Mouse (Mus musculus): ENCODE data around the gene Tmed1.
"Not testable (repeated sequence)": the region's sequence is repeated elsewhere in the genome, so short reads cannot be mapped to it uniquely, and the experiment has no call there.

Tmed1 gene

DNA sequence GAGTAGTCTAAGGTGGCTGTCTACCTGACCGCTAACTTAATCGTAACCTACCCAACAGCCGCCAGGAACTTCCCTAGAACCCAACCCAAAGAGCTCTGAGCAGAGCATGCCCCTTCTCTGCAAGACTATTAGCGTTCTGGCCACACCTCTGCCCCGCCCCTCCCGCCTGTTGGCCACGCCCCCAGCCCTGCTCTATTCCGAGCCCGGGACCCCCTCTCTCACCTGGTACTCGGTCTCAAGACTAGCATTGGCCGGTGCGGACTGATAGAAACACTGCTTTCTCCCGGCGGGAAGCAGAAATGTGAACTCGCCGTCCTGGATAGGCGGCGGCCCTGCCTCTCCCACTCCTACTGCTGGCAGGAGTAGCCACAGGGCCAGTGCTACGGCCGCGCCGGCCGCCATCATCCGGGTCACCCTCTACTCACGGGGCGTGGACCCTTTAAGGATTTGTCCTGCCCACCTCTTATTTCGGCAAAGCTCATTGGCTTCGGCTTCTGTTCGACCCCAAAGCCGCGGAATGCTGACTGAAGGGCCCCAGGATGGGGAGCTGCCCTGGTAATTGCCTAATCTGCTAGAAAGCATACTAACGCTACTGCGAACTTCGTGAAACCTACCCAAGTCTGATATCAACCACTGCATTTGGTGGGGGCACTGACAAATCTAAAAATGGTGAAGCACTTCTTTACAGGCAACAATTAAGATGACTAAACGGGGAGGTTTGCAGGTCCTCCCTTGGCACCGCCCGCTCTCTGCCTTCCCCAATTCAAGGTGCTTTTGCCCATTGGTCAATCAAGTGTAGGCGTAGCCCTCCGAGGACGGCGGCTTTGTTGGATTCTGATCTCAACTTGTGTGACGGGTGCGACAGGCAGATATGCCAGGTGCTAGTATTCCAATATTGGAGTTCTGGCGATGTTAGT, at the start of gene Tmed1:
Gene Tmed1, minus strand, starts transcription at position 481 of the 917 bp plus-strand sequence.
- DNase-seq (ENCODE audit: low spot score in 2 of 2) = peak; percentile 91

DNA sequence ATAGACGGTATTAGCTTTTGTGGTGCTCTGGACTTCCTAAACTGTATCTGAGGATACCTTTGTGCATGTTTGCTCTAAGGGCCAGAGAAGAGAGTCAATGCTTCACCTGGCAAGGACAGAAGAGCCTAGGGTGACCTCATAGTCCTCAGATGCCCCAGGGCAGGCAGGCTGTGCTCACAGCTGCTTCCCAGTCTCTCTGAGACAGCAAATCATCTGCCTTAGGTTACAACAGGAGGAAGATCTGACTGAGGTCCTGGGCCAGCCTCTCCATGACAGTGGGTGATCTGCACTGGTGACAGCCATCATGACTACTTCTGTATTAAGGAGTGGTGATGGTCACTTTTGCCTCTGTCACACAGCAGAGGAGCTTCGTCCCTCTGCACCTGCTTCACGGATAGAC, 49.1 kb upstream of the Tmed1 start:
- no peak for DNase-seq (ENCODE audit: low spot score in 2 of 2)

DNA sequence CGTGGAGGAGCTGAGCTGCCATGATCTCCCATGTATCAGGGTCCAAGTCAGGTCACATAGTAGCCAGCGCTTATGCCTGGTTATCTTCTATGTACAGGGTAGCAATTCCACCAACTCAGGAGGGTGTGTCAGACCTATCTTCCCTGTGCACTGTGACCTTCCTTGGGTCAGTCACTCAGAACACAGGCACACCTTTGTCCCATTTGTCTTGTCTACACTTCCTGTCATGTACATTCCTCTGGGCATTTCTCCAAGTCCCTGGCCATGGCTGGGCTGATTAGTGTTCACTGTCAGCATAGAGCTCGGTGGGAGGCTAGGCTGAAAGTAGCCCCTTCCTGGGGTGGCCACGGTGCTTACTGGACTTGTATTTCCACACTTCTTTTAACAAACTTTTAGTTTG, 48.3 kb upstream of the Tmed1 start:
- DNase-seq (ENCODE audit: low spot score in 2 of 2) = no peak

DNA sequence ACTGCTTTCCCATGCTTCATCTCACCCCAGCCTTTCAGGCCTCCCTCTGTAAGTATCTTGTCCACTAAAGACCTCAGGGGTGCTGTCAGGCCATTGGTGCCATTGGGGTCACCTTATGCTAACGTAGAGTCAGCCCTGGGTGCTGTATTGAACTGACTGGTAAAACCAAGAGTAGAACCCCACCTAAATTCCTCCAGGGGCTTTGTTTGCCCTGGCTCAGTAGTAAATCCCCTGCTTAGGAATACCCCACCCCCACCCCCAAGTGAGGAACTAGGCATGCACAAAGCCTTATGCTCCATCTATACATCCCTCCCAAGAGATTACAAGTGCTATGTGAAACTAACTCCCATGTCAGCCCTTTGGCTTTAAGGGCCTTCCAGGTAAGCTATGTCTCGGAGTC, 47.5 kb upstream of the Tmed1 start:
- no peak for DNase-seq (ENCODE audit: low spot score in 2 of 2)

DNA sequence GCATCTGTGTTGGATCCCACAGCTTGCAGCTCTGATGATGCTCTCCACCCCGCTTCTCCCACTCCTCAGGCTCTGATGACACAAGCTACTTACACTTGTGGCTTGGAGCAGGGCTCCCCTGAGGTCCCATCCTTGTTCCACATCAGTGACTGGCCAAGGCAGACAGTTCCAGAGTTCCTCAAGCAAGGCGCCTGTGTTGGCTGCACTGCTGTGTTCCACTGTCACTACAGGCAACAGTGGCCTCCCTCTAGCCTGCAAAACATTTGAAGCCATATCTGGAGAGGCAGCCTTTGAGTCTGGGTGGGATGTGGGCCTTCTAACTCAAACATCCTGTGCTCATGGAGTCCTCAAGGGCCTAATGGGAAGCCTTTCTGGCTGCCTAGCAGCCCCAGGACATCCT, 46.9 kb upstream of the Tmed1 start:
- DNase-seq (ENCODE audit: low spot score in 2 of 2) = no peak

DNA sequence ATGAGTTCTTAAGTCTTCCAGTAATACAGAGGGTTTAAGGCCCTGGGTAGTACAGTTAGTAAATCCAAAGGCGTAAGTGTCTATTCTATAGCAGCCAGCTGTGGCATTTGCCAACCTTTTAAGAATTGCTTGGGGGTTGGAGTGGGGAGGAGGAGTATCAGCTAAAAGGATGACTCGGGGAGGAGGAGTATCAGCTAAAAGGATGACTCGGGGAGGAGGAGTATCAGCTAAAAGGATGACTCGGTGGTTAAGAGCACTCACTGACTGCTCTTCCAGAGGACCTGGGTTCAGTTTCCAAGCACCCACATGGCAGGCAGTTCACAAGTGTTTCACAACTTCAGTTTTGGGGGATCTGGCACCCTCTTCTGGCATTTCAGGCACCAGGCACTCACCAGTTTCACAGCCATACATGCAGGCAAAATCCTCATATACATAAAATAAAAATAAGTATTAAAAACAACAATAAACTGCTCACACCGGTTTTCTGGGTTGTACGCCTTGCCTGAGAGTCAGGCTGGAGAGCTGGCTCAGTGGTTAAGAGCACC, 45.2 kb upstream of the Tmed1 start:
- DNase-seq (ENCODE audit: low spot score in 2 of 2) = no peak

DNA sequence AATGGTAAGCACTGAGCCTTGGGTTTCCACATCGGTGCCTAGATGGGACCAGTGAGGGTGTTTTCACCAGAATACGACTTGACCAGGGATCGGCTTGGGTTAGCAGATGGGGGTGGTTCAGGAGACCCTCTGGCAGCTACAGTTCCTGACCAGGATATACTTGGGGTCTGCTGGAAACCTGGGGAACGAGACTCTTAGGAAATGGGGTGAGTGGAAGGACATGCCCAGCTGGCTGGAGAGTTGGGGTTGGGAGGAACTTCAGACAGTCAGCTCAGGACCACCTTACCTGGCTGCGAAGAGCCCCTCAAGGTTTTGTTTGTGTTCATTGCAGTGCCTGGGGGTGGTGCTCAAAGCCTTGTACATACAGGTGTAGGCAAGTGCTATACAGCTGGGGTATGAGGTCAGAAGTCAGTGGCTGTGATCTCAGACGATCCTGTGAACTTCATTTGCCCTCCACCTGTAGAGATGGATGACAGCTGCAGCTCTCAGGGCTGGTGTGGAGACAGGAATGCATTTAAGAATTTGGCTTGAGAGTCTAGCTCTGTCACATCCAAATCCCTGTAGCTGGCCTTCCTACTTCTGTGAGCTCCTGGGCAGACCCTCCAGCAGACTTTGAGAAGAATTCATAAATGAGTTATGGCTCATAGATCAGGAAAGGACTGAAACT, 43.7 kb upstream of the Tmed1 start:
- DNase-seq (ENCODE audit: low spot score in 2 of 2) = no peak

DNA sequence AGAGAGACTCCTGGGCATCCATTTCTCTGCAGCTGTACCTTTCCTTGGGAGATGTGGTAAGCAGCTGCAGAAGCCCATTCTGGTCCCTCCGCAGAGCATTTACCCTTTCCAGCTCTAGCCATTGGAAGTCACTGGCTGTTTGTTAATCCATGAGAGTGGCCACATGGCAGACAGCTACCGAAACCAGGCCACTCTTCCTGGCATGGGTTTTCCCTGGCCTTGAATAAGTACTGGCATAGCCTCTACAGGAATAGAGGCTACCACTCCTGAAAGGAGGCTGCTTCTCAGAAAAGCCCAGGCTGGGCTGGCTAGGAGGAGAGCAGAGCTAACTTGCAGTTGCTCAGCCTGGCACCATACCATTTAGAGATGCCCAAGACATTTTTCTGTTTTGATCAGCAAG, 41.0 kb upstream of the Tmed1 start:
- DNase-seq (ENCODE audit: low spot score in 2 of 2) = no peak

DNA sequence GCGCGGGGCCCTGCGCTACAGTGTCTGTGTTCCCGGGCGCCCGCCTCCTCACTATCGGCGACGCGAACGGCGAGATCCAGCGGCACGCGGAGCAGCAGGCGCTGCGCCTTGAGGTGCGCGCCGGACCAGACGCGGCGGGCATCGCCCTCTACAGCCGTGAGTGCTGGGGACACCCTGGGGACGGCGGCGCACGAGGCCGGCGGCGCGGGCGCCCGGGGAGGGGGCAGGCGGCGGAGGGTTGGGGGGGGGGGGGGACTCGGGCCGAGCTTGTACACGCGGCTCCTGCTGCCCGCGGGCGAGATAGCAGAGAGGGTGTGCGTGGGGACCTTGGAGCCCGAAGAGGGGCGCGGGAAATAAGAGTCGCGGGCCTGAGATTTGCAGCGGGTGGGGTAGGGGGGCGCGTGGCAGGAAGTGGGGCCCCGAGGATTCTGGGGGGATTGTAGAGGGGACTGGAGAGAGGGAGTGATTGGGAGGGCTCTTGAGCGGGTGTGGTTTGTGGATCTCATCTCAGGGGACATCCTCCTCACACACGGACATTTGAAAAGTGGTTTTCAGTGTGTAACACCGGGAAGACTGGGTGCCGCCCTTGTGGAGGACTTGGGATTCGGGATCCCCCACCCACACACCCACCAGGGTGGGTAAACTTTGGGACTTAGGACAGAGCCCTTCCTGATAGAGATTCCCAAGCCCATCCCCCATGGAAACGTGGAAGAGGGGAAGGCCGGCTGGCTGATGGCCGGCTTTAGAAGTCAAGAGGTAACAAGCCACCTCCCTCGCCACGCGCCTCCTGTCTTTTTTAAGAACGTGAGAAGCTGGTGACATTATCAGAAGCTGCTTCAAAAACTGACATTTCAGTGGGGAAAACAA, 37.3 kb upstream of the Tmed1 start:
- DNase-seq (ENCODE audit: low spot score in 2 of 2) = peak; percentile 36 to 40

DNA sequence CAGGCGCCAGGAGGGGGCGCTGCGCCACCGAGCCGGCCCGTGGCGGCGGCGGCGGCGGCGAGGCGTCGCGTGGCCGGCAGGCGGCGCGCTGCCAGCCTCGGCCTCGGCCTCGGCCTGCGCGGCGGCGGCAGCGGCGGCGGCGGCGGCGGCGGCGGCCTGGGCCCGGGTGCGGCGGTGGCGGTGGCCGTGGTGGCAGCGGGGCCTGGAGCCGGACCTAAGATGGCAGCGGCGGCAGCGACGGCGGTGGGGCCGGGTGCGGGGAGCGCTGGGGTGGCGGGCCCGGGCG, 36.7 kb upstream of the Tmed1 start, which contains the start of gene Carm1:
Gene Carm1, plus strand, starts transcription at position 106 of the 286 bp plus-strand sequence.
- DNase-seq (ENCODE audit: low spot score in 2 of 2) = peak in 1 of 2 experiments; percentile 56

DNA sequence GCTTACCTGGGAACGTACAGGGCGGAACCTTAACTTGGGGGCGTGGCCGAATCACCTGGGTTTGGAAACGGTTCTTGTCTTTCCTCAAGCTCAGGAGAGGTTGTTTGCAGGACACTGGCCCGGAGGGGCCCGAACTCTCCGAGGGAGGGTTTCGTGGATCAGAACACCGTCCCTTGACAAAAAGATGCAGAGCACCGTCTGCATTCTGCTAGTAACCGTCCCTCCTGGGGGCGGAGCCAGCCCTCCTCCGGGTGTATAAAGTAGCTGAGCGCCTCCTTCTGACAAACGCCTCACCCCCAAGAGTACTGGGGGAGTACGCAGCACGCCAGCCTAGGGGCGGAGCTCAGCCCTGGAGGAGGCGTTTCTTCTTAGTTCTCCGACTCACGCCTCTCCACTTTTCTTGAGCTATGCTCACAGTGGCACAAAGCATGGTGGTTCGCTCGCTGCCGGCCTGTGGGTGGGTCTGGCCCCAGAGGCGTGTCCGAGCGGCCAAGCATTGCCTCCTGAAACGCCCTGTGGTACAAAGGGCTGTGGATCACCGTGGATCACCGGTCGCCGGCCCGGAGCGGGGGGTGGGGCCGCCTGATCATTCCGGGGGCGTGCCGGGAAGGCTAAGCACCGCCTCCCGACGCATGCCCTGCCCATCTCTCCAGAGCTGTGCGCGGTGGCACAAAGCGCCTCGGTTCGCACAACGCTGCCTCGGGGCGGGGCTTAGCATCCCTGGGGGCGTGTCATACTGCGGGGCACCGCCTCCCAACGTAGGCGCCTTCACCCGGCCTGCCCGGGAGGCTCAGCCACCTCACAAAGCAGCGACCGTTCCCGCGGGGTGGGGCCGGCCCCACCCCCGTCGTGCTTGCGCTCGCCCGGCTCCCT, 36.1 kb upstream of the Tmed1 start:
- peak; percentile 99 for DNase-seq (ENCODE audit: low spot score in 2 of 2)

DNA sequence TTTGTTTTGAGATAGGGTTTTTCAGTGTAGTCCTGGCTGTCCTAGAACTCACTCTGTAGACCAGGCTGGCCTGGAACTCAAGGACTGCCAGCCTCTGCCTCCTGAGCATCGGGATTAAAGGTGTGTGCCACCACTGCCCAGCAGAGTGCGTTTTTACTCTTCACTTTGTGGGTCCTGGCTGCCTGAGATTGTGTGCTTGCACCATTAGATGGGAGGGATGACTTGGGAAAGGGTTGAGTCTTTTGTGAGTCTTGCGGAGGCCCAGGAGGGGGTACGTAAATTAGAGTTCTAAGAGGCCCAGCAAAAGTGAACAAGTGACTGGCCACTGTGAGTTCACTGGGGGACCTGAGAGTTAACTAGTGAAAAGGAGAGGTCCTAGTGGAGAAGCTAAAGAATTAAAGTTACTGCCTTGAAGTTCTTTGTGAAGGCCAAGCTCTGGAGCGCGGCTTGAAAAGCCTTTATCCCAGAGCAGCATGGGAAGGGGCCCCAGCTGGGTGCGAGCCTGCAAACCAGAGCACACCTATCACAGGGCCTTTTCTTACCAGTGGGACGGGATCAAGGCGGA, 35.4 kb upstream of the Tmed1 start:
- peak in 1 of 2 experiments; percentile 14 for DNase-seq (ENCODE audit: low spot score in 2 of 2)

DNA sequence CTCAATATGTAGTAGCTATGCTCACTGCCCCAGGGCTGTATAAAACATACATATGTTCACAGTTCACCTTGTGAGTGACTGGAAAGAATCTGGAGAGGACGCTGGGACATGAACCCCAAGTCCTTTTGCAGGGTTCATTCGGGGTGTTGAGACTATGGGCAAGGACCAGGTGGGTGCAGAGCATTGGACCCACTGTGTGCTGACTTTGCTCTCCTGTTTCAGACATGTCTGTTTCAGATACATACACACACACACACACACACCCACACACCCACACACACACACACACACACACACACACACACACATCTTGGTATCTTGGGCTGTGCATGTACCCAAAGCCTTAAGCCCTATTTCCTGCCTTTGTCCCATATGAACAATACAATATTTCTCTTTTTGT, 31.9 kb upstream of the Tmed1 start:
- not testable (repeated sequence) for DNase-seq (ENCODE audit: low spot score in 2 of 2)

DNA sequence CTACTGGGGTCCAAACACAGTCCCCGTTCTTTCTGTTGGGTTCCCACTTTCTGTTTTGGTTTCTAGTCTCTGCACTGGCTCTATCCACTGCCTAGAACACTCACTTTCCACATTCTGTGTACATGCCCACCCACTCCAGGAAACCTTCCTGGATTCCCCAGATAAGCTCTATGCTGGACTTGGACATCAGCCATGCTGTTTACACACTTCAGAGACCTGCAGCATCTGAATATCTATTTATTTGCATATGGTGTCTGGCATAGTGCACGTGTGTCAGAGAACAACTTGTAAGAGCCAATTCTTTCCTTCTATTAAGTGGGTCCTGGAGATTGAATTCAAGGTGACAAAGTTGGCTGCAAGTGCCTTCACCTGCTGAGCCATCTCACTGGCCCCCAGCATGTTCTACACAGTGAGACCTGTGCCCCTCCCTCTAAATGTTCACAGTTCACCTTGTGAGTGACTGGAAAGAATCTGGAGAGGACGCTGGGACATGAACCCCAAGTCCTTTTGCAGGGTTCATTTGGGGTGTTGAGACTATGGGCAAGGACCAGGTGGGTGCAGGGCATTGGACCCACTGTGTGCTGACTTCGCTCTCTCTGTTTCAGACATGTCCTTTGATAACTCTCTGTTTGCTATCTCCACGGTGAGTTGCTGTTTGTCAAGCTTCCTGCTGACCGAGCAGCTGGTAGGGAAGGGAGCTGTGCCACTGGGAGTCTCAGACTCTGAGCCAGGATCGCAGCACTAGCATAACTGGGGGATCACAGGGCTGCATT, 30.1 kb upstream of the Tmed1 start:
- DNase-seq (ENCODE audit: low spot score in 2 of 2) = no peak

DNA sequence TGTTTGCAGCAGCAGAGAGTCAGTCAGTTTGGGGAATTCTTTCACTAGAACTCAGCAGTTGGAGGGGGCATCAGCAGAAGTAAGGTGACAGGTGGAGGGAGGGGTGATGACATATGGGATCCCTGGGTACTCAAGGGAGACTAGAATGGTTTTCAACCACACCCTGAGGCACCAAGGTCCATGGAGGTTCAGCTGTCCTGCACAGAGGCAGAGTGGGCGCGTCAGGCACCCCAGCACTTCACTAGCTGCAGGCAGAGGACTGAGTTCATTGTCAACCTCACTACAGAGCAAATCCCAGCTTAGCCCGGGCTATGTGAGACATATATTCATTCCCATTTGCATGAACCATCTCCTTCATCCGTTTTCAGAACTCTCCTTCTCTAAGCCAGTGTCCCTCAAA, 27.0 kb upstream of the Tmed1 start:
- no peak for DNase-seq (ENCODE audit: low spot score in 2 of 2)

DNA sequence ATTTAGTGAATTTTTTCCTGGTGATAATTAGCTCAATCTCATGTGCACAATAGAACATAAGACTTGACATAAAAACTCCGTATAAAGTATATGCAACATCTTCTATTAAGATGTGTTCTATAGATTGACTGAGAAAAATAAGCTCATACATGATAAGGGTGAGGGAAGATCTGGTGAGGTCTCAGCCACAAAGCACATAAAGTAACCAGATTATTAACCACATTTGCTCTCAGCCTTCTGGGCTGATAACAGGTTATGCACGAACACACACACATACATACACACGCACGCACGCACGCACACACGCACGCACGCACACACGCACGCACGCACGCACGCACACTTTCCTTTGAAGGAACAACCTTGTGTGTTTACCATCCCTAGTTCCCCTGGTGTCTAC, 26.4 kb upstream of the Tmed1 start:
- DNase-seq (ENCODE audit: low spot score in 2 of 2) = no peak

DNA sequence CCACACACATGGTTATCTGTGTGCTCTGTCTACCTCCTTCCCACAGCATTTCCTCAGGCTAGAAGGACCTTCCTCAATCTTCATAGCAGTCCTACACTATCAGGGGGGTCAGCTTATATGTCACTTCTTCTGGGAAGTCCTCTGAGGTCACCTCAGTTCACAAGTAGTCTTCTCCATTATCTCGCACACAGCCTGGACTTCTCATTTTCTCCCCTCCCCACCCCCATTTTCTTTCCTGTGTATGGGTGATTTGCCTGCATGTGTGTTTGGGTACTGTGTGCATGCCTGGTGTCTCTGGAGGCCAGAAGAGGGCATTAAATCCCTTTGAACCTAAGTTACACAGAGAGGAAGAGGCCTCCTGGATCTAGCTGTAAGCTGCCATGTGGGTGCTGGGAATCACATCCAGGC, 17.9 kb upstream of the Tmed1 start:
- no peak for DNase-seq (ENCODE audit: low spot score in 2 of 2)

DNA sequence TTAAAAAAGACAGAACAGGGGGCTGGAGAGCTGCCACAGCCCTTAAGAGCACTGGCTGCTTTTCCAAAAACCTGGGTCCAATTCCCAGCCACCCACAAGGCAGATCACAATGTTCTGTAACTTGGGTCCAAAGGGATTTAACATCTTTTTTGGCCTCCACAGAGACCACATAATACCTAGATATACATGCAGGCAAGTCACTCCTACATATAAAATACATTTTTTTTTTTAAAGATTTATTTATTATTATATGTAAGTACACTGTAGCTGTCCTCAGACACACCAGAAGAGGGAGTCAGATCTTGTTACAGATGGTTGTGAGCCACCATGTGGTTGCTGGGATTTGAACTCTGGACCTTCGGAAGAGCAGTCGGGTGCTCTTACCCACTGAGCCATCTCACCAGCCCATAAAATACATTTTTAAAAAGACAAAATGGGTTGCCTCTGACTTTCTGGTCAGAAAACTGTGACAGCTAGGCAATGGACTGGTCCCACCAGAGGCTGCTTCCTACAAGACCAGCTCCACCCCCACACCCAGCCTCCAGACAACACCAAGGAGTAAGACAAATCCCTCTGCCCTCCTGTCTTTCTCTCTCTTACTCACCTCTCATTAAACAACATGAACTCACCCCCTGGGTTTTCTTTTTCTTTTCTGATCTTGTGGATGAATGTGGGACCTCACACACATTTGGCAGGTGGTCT, 17.2 kb upstream of the Tmed1 start:
- no peak for DNase-seq (ENCODE audit: low spot score in 2 of 2)

DNA sequence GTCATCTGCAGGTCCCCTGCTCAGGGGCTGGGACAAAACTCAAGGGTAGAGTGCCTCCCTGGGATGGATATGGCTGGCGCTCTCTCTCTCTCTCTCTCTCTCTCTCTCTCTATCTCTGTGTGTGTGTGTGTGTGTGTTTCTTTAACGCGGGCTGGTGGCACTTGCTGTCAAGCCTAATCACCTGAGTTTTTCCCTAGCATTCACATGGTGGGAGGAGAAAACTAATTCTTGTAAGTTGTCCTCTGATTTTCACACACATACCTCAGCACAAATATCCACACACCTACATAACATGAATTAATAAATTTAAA, 16.5 kb upstream of the Tmed1 start:
- no peak for DNase-seq (ENCODE audit: low spot score in 2 of 2)
